Mouse (Mus musculus) ES-CJ7 (cell line): ENCODE measurements around the gene Tmem222.

Experiments used
- DNase-seq: peaks from one replicate; pipeline ENCODE4 v3.0.0; 2011; ENCODE audit warnings: low read depth, low spot score

The Tmem222 gene

DNA sequence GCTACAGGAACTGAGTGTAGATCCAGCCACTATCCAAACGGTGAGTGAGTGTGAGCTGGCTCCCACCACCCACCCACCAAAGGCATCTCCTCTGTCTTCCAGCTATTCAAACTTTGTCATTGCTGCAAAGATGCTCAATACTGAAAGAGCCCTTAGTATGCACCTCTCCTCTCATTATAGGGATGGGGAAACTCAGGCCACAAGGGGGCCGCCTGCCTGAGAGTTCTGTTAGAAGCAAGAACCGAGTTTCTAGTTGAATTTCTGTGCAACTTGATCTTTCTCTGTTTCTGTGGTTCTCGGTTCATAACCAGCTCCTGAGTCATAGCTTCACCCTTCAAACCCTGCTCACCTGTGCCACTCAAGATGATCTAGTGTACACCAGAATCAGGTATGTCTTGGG is 25.5 kb downstream of the Tmem222 start:
- no peak for DNase-seq

DNA sequence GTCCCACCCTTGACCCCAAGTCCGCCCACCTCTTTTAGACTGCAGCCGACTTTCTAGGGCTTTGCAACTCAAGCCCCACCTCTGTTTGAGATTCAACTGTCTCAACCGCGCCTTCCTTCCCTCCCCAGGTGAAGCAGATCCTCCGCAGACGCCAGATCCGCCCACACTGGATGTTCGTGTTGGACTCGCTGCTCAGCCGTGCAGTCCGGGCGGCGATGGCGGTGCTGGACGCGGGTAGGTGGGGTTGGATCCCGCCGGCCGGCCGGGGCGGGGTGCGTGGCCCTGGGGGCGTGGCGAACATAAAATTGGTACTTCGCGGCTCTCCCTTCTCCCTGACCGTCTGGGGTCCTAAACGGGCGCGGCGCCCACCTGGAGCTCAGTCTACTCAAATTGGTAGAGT is 26.4 kb downstream of the Tmem222 start:
- DNase-seq: peak; percentile 41

DNA sequence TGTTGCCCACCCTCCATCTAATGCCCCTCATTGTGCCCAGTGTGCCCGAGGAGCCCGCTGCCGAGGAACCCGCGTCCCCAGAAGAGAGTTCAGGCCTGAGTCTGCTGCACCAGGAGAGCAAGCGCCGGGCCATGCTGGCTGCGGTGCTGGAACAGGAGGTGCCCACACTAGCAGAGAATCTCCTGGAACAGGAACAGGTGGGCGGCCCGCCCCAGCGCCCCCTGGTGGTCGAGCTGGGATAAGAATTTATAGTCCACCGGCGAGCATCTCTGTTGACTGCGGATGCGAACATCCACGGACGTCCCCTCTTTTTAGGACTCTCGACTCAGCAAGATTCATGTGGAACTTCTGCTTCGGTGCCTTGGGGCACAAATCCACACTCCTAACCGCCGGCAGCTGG is 27.0 kb downstream of the Tmem222 start:
- DNase-seq: peak; percentile 79

DNA sequence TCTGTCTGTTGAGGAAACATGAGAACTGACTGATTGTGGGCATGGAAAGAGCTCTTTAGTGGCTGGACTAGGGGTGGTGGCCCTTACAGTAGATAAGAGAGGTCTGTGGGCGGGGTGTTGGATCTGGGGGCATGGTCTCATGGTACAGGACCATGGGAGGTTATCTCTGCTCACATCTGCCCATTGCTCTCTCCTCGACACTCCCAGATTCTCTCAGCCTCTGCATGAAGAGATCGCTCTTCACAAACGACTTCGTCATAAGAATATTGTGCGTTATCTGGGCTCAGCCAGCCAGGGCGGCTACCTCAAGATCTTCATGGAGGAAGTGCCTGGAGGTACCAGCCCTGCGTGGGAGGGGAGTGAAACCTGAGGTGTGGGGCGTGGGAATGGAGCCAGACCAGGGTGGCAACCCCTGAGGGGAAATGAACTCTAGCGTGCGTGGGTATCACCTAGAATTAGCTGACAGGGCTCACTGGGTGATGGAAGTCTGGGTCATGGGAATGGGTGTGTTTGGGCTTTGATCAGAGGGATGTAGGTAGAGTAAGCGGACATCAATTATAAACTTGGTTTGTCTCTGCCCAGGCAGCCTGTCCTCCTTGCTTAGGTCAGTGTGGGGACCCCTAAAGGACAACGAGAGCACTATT is 29.7 kb downstream of the Tmem222 start:
- no peak for DNase-seq

DNA sequence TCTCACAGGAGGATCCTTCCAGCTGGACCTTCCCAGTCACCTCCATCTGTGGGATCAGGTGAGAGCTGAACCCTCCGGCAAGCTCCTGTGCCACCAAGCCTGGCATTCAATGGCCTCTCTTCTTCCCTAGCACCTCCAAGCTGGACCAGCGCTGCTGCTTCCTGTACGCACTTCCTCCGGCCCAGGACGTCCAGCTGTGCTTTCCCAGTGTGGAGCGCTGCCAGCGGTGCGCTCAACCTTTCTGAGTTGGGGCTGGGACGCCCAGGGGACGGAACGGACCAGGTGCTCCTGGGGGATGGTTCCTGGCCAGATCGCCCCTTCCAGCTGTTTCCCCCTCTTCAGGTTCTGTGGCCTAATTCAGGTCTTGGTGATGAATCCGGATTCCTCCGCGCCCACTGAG is 30.5 kb downstream of the Tmem222 start:
- no peak for DNase-seq

DNA sequence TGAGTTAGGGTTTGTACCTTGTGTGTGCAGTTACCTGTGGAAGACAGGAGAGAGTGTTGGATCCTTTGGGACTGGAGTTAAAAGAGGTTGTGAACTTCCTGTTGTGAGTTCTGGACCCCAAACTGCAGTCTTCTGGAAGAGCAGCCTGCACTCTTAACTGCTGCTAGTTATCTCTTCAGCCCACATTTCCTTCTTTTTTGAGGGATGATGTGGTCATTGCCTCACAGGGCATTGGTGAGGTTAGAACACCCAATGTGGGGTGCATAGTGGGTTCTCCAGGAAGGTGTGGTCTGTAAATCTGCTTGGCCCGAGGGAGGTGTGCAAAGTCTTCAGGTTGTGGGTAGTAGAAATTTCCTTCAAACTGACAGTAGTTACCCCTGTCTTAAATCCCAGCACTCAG is 33.3 kb downstream of the Tmem222 start:
- no peak for DNase-seq

DNA sequence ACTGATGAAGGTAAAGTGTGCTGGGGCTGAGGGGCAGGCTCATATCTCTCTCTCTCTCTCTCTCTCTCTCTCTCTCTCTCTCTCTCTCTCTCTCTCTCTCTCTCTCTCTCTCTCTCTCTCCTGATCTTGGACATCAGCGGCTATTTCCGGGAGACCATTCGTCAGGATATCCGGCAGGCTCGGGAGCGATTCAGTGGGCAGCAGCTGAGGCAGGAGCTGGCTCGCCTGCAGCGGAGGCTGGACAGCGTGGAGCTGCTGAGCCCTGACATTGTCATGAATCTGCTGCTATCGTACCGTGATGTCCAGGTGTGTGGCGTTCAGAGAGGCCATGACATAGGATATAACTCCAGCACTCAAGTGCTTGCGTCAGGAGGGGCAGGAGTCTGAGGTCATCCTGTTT is 34.1 kb downstream of the Tmem222 start:
- no peak for DNase-seq

DNA sequence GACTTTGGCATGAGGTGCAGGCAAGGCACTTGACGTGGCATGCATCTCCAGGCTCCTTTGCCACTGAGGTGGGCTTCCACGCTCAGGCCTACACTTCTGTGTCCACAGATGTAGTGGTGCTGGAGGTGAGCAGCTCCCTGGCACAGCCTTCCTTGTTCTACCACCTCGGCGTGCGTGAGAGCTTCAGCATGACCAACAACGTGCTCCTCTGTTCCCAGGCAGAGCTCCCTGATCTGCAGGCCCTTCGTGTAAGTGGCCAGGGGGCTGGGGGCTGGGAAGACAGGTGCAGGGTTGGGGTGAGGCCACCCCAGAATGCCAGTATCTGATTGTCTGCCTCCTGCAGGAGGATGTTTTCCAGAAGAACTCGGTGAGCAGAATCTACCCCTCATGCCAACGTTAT is 34.9 kb downstream of the Tmem222 start:
- no peak for DNase-seq

DNA sequence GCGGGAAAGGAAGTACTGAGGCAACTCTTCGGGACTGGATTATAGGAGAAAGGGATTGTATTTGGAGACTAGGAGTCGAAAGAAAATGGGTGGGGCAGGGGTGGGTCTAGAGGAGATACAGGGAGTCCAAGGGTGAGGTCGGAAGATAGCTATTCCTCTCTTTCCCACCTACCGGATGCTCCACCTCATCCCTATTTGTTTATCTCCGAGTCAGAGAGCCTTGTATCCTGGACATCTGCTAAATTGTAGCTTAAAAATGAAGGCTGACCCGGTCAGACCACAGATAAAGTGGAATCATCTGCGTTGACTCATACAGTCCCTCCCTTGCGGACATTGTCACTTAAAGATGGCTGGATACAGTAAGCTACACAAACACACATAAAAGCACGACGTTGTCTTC is 35.7 kb downstream of the Tmem222 start:
- DNase-seq: no peak

DNA sequence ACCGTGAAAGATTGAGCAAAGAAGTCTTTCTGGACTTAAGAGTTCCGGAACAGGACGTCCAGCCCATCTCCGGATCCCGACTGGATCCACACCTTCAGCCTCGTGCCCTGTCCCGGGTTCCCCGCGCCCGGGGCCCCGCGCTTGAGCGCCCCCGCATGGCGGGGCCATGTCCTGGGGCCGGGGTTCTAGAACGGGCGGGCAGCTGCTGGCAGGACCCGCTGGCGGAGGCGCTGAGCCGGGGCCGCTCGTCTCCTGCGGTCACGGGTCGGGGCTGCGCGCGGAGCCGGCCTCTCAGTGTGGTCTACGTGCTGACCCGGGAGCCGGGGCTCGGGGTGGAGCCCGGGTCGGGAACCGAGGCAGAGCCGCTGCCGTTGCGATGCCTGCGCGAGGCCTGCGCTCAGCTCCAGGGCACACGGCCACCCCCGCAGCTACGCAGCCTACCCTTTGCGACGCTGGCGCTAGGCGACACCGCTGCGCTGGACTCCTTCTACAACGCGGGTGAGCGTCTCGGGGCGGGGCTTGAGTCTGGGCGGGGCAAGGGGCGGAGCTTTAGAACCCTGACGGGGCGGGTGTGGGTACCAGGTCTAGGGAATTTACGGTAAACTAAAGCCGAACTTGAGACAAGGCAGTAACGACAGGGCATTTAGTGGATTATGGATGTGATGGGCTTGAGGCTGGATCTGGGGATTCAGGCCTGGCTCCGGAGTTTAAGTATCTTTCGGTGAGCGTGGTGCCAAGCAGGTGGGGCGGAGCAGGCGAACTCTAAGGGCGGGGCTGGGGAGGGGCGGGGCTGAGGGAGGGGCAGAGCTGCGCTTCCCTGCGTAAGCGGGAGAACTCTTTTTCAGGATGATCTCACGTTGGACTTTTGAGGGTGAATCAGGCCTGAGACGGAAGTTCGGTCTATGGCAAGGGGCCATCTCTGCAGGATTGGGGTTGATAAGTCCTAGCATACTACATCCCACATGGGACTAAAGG is 36.4 kb downstream of the Tmem222 start:
- DNase-seq: peak; percentile 78

DNA sequence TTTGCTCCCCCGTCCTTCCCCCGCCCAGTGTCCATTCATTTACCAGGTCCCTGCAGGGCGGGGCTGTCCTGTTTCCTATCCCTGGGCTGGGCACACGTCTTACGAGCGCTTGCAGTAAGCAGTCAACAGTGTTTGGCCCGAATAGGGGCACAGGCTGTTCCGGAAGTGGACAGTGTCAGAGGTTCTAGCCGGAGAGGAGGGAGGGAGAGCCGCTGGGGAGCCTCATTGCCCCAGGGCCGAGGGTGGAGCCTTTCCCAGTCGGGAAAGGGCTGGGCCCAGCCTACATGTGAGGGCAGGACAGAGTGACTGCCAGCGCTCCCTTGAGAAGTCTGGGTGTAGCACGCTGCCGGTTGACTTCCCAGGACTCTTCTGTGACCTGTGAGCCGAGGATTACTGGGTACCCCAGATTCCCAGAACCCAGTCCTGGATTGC is 37.1 kb downstream of the Tmem222 start, which contains the start of gene Map3k6:
Map3k6 (plus strand) TSS at position 329 of the 432 bp plus-strand sequence.
- DNase-seq: peak; percentile 60

DNA sequence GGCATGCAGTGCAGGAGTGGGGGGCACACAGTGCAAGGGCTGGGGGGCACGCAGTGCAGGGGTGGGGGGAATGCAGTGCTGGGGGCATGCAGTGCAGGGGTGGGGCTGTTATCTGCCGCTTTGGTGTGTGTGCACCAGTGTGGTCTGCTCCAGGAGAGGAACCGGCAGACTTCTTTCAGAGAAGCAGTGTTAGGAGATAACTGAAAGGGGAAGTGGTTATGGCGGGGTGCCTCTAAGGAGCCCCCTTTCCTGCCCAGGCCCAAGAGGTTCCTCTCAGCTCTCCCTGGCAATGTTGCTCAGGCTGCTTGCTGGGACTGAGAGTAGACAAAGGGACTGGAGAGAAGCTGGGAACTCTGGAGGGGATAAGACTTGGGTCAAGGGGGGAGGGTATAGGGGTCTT is 39.7 kb downstream of the Tmem222 start:
- no peak for DNase-seq

DNA sequence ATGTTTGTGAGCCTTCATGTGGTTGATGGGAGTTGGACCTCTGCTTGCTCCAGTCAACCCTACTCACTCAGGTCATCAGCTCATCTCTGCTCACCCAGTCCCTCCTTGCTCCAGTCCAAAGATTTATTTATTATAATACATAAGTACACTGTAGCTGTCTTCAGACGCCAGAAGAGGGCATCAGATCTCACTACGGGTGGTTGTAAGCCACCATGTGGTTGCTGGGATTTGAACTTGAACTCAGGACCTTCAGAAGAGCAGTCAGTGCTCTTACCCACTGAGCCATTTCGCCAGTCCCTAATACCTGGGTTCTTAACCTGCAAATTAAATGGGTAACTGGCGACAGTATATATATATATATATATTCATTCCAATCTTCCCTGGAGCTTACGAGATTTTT is 42.2 kb downstream of the Tmem222 start:
- DNase-seq: no peak

DNA sequence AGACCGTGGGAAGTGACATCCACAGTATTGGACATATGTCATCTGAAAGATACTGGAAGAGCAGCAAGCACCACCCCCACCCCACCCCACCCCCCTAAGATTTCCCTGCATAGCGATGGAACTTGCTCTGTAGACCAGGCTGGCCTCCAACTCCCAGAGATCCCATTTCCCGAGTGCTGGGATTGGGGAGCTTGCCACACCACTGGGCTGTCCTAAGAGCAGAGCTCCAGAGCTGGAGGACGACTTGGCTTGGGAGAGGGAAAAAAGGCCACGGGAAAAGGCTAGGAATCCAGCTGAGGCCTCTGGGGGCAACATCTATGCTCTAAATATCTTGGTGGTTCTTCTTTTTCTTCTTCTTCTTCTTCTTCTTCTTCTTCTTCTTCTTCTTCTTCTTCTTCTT is 42.8 kb downstream of the Tmem222 start:
- DNase-seq: no peak

DNA sequence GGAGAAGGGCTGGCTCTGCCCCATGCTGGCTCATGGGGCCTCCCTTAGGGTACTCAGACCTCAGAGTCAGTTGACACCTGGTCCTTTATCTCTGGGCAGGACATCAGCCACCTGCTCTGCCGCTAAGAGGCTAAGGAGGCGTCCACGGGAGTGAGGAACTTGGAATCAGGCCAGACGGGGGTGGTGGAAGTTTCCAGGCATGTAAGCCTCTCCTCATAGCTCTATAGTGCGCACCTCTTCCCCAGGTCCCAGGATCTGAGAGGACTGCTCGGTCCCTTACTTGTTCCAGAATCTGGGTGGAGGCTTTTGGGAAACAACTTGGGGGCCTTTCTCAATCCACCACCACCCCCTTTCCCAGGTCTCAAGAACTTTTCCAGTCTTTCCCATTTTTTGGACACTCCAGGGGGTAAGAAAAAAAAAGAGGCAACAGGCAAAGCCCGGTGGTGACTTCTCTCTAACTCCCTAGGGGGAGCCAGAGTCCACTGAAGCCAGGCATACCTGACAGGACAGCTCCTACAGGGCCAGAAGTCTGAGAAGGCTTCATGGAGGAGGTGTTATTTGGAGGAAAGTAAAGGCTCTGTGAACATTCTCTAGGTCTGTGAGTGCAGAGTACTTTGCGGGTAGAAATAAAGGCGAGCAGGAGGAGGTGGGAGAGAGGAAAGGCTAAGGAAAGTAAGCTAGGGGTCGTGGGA is 44.2 kb downstream of the Tmem222 start:
- DNase-seq: peak; percentile 80

DNA sequence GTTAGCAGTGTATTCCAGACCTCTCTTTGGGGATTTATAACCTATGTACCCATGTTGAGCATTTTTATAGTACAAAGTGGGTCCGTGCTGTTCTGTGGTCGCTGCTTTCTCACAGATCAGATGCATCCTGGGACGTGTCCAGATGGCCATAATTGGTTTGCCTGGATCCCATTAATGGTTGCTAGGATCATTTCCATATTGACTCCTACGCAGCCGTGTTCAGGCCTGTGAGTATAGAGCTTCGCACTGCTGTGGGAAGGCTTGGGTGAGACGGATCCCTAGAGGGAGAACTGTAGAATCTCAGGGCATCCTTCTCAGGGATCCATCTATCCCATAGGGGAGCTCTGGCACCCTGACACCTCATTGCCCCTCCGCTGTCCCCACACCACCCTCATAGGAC is 48.0 kb downstream of the Tmem222 start:
- DNase-seq: no peak

DNA sequence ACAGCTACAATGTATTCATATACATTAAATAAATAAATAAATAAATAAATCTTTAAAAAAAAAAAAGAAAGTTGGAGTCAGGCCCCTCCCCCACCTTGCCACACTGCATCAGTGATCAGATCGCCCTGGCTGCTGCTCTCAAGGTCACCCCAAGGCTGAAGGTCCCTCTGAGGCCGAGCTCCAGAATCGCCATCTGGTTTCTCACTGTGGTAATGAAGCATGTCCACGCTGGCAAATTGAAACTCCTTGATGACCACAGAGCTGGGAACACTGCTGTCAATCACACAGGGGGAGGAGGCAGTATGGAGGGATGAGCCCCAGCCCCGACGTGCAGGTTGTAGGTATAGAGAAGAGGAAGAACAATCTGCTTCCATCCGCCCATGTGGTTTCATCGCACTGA is 50.0 kb downstream of the Tmem222 start:
- peak; percentile 40 for DNase-seq

DNA sequence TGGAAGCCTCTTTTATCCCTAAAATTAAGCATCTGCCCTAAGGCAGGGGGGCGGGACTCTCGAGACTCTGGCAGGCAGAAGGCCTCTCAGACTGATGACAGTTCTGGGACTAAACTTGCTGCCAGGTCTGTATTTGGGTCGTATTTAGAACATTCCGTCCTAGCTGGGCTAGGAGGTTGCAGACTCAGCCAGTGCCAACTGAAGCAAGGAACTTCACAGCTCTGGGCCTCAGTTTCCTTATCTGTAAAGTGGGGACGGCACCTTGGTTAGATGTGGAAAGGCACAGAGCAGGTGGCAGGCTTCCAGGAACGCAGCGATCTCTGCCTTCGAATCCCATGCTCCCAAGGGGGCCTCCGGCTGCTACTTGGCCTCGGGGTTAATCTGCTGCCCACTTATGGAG is 51.5 kb downstream of the Tmem222 start:
- DNase-seq: no peak

DNA sequence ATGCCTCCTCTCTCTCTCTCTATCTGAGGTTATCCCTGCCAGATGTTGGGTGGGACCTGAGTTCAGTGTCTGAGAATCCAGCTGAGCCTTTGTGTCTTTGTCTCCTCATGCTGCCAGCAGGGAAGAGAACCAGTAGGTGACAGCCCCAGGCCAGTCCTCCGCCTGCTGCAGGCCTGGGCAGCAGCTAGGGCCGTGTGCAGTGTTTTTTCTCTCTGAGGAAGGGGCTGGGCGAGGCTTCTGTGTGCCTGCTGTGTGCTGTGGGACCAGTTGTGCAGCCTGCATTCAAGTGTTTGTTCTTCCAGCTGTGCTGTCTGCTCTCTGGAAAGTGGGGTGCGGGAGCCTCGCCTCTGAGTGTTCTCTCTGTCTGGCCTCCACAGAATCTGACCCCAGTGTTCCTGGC is 53.7 kb downstream of the Tmem222 start:
- no peak for DNase-seq

DNA sequence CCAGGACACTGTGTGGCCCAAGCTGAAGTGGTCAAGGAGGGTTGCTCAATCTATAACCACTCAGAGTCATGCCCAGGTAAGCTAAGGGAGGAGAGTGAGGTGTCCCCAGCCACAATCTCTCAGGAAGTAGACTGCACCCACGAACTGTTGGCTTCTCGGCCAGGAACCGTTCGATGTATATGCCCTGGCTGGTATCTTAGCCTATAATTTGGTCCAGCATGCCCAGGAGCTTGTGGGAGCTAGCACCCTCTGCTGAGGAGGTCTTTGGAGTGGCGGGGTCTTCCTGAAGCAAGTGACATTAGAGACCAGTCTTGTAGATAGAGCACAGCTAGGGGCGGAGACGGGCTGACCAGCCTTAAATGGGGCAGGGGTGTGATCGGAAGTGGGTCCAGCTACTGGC is 55.9 kb downstream of the Tmem222 start:
- no peak for DNase-seq

DNA sequence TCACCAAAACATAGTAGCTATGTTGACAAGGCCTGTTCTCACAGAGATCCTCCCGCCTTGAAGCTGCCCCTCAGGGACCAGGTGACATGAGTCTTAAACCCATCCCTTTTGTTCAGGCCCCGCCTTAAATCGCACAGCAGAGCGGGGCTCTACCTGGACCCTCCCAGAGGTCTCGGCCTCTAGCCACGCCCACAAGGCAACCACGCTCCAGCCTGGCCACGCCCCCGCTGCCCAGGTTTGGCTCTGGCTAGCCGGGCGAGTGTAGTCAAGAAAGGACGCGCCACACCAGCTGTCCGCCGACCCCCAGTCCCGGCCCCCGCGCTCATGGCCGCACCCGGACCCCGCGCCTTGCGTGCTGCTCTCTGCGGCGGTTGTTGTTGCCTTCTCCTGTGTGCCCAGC is 56.9 kb downstream of the Tmem222 start:
- DNase-seq: peak; percentile 82

DNA sequence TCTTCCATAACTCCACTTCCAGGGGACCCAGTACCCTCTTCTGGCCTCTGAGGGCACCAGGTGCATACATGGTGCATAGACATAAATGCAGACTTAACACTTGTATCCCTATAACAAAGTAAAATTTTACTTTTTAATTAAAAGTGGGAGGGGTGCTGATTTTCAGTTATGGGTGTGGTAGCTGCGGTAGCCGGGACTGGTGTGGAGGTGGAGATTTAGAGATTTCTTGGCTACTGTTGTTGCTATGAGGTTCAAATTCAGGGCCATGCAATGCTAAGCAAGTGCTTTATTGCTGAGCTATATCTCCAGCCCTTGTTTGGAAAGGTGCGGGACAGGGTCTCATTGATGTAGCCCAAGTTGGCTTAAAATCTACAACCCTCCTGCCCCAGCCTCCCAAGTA is 58.8 kb downstream of the Tmem222 start:
- DNase-seq: no peak
